In genomic region chr5:28290630-28291029, GRCm38 (mm10) we compare ENCODE assay signal across 29 mouse cellular contexts. TPM values are rescaled to one million over a fixed set of nuclear protein-coding genes. Genes with fewer than 3 reads are reported as not detected.
"Had no signal": no experiment of that assay in that cellular context is flagged by ENCODE, and none has a peak within 500 bp of the region (broad histone marks: within the 10 kb centered on the region; RNA-seq: fewer than 3 reads in every experiment).

No protein-coding gene starts in this region.

- H3K27ac ChIP-seq: hindbrain, embryonic 13.5 days; hindbrain, embryonic 15.5 days; hindbrain, postnatal 0 days; layer of hippocampus, adult 2 months; left cerebral cortex, adult 2 months; limb, embryonic 10.5 days; limb, embryonic 12.5 days; liver, embryonic 13.5 days; liver, embryonic 15.5 days had no signal

- H3K9ac ChIP-seq: forebrain, postnatal 0 days; heart, embryonic 12.5 days; hindbrain, embryonic 13.5 days; hindbrain, embryonic 15.5 days; limb, embryonic 12.5 days; liver, embryonic 13.5 days; liver, embryonic 15.5 days had no signal

- H3K36me3 ChIP-seq: heart, embryonic 12.5 days; hindbrain, embryonic 13.5 days; hindbrain, embryonic 15.5 days; limb, embryonic 10.5 days; limb, embryonic 12.5 days; liver, embryonic 13.5 days; liver, embryonic 15.5 days had no signal

- H3K4me2 ChIP-seq: heart, embryonic 12.5 days; hindbrain, embryonic 13.5 days; hindbrain, embryonic 15.5 days; limb, embryonic 12.5 days; liver, embryonic 11.5 days; liver, embryonic 13.5 days; liver, embryonic 15.5 days had no signal

- DNase-seq: forebrain, postnatal 0 days; gastrocnemius, postnatal 14 days; gastrocnemius, postnatal 36 days; heart, adult 18-20 months; heart, postnatal 10 days; kidney, adult 18-20 months; kidney, adult 8-10 months; kidney, postnatal 10 days; kidney, postnatal 25 days; kidney, postnatal 4 days; liver, embryonic 13.5 days had no signal

- H3K4me3 ChIP-seq: heart, embryonic 12.5 days; hindbrain, embryonic 13.5 days; hindbrain, embryonic 15.5 days; layer of hippocampus, adult 2 months; left cerebral cortex, adult 2 months; limb, embryonic 10.5 days; limb, embryonic 12.5 days; liver, embryonic 13.5 days; liver, embryonic 15.5 days had no signal

- H3K9me3 ChIP-seq: heart, embryonic 12.5 days; hindbrain, embryonic 13.5 days; hindbrain, embryonic 15.5 days; limb, embryonic 10.5 days; limb, embryonic 12.5 days; liver, embryonic 13.5 days; liver, embryonic 15.5 days had no signal

- H3K27me3 ChIP-seq: hindbrain, embryonic 13.5 days; hindbrain, embryonic 15.5 days; limb, embryonic 12.5 days; liver, embryonic 13.5 days; liver, embryonic 15.5 days had no signal

- H3K4me1 ChIP-seq: heart, embryonic 12.5 days; hindbrain, embryonic 13.5 days; hindbrain, embryonic 15.5 days; limb, embryonic 10.5 days; limb, embryonic 12.5 days; liver, embryonic 15.5 days had no signal

- ATAC-seq: forebrain, postnatal 0 days; hindbrain, postnatal 0 days had no signal

RNA-seq across cellular contexts. Expression of gene Cnpy1, which starts 45.0 kb away (rescaled TPM):
- total RNA-seq: gastrocnemius, adult 18-20 months; gastrocnemius, adult 8-10 months; gastrocnemius, postnatal 36 days; heart, adult 18-20 months; heart, adult 8-10 months; heart, postnatal 10 days; heart, postnatal 25 days; hematopoietic stem cell, adult 5-6 weeks; left cerebral cortex, adult 2 months; left cerebral cortex, postnatal 36 days had no signal
- polyA plus RNA-seq: heart, embryonic 14.5 days; heart, embryonic 16.5 days; limb, embryonic 10.5 days; limb, embryonic 12.5 days had no signal
